Mouse (Mus musculus) hindbrain, embryonic 13.5 days (tissue): ENCODE results near the gene Spint1. TPM values are rescaled to one million over a fixed set of nuclear protein-coding genes. Genes with fewer than 3 reads are reported as not detected.
A peak's percentile ranks its signal among the peaks of the same experiment; 100 is the strongest.

Source experiments
- ATAC-seq: fragments of 200-750 bp; cut with Nextera tagmentation; 2 replicates; pipeline ENCODE4 v1.8.0; 2017; ENCODE audit warnings: moderate TSS enrichment; ENCODE audit not compliant: low FRiP score
- H3K27ac ChIP-seq: fragments of 300-500 bp; sonication (generic); 2 replicates; pipeline ENCODE4 v1.5.1; 2015; ENCODE audit warnings: inconsistent platforms, mild to moderate bottlenecking, moderate library complexity
- H3K27me3 ChIP-seq: fragments of 300-500 bp; sonication (generic); 2 replicates; pipeline ENCODE4 v1.6.1; 2015; ENCODE audit warnings: mild to moderate bottlenecking, inconsistent platforms
- H3K36me3 ChIP-seq: fragments of 300-500 bp; sonication (generic); 2 replicates; pipeline ENCODE4 v1.6.1; 2015; ENCODE audit warnings: mild to moderate bottlenecking, inconsistent platforms
- H3K4me1 ChIP-seq: fragments of 300-500 bp; sonication (generic); replicated peaks from 2 replicates; pipeline ENCODE4 v1.6.1; 2015; ENCODE audit warnings: inconsistent platforms
- H3K4me2 ChIP-seq: fragments of 300-500 bp; sonication (generic); 2 replicates; pipeline ENCODE4 v1.6.1; 2015; ENCODE audit warnings: inconsistent platforms, mild to moderate bottlenecking, moderate library complexity
- H3K4me3 ChIP-seq: fragments of 300-500 bp; sonication (generic); 2 replicates; pipeline ENCODE4 v1.5.1; 2015; ENCODE audit warnings: mild to moderate bottlenecking, inconsistent platforms
- H3K9ac ChIP-seq: fragments of 300-500 bp; sonication (generic); 2 replicates; pipeline ENCODE4 v1.6.1; 2015; ENCODE audit warnings: mild to moderate bottlenecking, inconsistent platforms
- H3K9me3 ChIP-seq: fragments of 300-500 bp; sonication (generic); 2 replicates; pipeline ENCODE4 v1.6.1; 2016; ENCODE audit warnings: inconsistent platforms
- WGBS: fragments of 180-500 bp; shearing (Covaris S2); methylation state at CpG from one replicate; pipeline ENCODE4 v1.1.7; 2015; 5-methylcytosine and 5-hydroxymethylcytosine counted together
- polyA plus RNA-seq: library from polyadenylated mRNA; unstranded; fragments of >200 nt; fragmentation: Nextera tagmentation; extraction: Ambion mirVana; gene quantifications from 2 replicates; pipeline ENCODE4 v1.2.1, GENCODE M21; 2015

Spint1 gene
- polyA plus RNA-seq, 1 experiment from 2014 or later = 0.99 TPM

DNA sequence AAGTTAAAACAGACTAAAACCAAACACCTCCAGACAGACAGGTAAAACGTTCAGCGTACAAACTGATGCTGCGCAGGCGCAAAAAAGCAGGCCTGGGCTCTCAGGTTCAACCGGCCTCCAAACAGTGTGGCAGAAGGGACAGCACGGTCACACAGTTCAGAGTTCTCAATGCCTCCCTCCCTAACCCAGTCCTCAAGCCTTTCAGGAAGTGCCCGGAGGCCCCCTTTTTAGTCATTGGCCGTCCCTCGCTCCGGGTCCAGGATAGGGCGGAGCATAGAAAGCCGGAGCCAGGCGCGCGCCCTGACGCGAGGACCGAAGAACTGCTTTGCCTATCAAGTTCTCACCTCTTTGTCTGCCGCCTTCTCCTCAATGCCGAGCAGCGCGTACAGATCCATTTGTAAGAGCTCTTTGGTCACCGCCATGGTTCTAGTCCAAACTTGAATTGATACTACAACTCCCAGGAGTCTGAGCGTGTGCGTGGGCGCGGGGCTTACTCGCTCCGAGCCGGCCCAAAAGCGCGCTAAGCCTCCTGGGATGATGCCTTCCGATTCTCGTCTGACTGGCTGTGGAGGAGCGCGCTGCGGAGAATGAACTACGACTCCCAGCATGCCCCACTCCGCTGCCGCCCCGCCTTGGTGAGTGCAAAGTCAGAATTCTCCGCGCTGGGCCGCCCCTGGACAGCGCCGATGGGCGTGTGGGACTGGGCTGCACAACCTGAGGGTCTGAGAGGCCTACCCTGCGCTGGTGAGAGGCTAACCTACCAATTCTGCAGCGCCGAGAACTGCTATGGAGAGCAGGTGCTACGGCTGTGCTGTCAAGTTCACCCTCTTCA, 28.6 kb upstream of the Spint1 start, which contains the start of the genes Zfyve19 and Dnajc17:
Gene Zfyve19 (plus strand): TSS at position 274 of the 832 bp plus-strand sequence.
Gene Dnajc17 (minus strand): TSS at position 452 of the 832 bp plus-strand sequence.
- Histone ChIP-seq H3K27ac (peak within 1 kb of the TSS; percentile 91), H3K9me3 (no peaks in the 10 kb centered on the region), H3K4me1 (peaks cover 19% of the 10 kb centered on the region), H3K27me3 (no peaks in the 10 kb centered on the region), H3K4me3 (peak within 1 kb of the TSS; percentile 76), H3K4me2 (peak within 1 kb of the TSS; percentile 74), H3K36me3 (peaks cover 33% of the 10 kb centered on the region), H3K9ac (peak within 1 kb of the TSS; percentile 84)
- WGBS = under 1% methylated on average over 51 of the region's 51 CpGs
- peak; percentile 98 for ATAC-seq

DNA sequence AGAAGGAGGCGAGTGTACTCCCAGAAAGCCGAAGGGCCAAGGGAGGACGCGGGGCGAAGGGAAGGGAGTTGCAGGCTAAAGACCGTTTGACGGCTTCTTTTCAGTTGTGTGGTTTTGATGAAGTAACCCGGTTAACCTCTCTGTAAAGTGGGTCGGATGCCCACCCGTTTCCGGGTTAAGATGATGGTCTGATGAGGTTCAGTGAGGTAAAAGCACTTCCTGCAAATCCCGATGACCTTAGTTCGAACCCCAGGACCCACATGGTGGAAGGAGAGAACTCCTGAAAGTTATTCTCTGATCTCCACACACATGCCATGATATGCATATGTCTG, 28.0 kb upstream of the Spint1 start:
- H3K4me3 ChIP-seq = peak overlapping the region; percentile 76
- peaks cover 37% of the 10 kb centered on the region for H3K36me3 ChIP-seq
- H3K9ac ChIP-seq = peak overlapping the region; percentile 84
- ATAC-seq = no peak; the same call in 1 of the 2 replicates
- 2% methylated on average over 13 of the region's 13 CpGs for WGBS
- no peaks in the 10 kb centered on the region for H3K27me3 ChIP-seq
- H3K4me2 ChIP-seq = peak overlapping the region; percentile 65
- peak overlapping the region; percentile 91 for H3K27ac ChIP-seq
- H3K9me3 ChIP-seq = no peaks in the 10 kb centered on the region
- H3K4me1 ChIP-seq = peaks cover 19% of the 10 kb centered on the region

DNA sequence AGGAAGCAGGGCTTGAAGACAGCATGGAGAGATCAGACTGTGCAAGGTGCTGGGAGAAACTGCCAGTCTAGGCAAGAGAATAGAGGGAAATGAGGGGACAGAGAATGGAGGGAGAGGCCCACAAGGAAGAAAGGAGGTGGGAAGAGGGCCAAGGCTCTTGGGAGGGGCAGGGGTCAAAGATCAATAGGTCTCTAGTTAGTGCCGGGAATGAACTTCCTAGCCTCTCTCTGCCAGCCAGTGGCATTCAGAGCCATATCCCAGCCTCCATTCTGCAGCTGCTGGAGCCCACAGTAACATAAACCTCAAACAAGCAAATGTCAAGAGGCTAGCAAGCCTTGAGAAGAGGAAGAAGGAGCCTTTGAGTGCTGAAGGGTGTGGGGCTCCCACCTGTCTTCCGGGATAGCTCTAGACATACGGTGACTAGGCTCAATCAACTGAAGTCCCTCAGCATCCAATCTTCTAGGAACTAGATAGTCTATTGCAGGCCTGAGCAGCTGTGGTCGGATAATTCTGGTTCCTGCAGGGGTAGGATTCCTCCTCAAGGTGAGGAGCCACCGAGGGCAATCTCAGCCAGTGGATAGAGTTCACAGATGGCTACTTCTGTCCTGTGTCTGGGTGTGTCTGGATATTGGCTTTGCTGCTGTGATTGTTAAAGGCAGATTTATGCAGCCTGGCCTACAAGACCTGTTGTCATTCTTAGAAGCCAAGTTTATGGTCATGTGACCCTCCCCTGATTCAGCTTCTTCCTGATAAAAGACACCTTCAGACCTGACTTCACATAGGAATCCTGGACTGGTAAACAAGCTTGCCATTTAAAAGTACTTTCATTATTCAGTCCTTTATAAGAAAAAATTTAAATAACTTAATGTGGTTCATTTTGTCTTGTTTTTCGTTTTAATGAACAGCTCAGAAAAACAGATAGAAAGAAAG, 7.1 kb upstream of the Spint1 start, which contains the start of gene Ppp1r14d:
Gene Ppp1r14d (minus strand): TSS at position 132 of the 930 bp plus-strand sequence.
- WGBS = 77% methylated on average over 6 of the region's 6 CpGs
- no peak for ATAC-seq
- Histone ChIP-seq H3K36me3 (no peaks in the 10 kb centered on the region), H3K9ac (no peak within 1 kb of the TSS), H3K27ac (no peak within 1 kb of the TSS), H3K4me2 (no peak within 1 kb of the TSS), H3K4me1 (no peaks in the 10 kb centered on the region), H3K4me3 (no peak within 1 kb of the TSS), H3K9me3 (no peaks in the 10 kb centered on the region), H3K27me3 (peaks cover 20% of the 10 kb centered on the region)

DNA sequence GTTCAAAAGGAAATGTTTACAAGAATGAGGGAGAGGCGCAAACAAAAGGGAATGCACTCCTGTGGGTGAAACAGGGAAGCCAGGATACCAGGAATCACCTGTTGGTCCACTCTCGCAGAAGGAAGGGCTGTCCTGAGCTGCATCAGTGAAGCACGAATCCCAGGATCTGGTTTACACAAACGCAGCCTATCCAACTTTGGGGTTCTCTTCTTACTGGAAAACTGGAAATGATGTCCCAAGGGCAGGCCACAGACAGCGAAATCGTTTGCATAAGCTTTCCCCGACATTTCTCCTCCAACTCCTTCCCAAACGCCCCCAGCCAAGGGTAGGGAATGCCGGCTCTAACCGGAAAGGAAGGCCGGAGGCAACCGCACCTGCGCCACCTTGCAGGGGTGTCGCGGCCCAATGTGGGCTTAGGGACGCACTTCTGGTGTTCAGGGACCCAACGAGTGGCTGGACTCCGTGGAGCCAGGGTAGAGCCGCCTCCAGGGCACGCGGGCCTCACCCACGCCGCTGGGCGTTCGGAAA, 416 bp upstream of the Spint1 start:
- Histone ChIP-seq H3K36me3 (no peaks in the 10 kb centered on the region), H3K4me2 (peak overlapping the region; percentile 68), H3K27me3 (peaks cover 80% of the 10 kb centered on the region), H3K4me1 (peaks cover 16% of the 10 kb centered on the region), H3K4me3 (peak overlapping the region; percentile 41), H3K27ac (no peak overlapping the region), H3K9me3 (no peaks in the 10 kb centered on the region), H3K9ac (peak overlapping the region; percentile 49; the same call in 1 of the 2 replicates)
- 6% methylated on average over 25 of the region's 25 CpGs for WGBS
- ATAC-seq = no peak

DNA sequence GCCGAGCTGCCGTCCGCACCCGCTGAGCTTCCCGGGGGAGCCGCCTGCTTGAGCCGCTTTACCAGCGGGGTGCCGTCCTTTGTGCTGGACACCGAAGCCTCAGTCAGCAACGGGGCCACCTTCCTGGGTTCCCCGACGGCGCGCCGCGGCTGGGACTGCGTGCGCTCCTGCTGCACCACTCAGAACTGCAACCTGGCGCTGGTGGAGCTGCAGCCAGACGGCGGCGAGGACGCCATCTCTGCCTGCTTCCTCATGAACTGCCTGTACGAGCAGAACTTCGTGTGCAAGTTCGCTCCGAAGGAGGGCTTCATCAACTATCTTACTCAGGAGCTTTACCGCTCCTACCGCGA, 684 bp downstream of the Spint1 start:
- peak overlapping the region; percentile 68 for H3K4me2 ChIP-seq
- peaks cover 80% of the 10 kb centered on the region for H3K27me3 ChIP-seq
- 2% methylated on average over 31 of the region's 31 CpGs for WGBS
- peak overlapping the region; percentile 49 for H3K9ac ChIP-seq
- no peak overlapping the region for H3K27ac ChIP-seq
- H3K4me3 ChIP-seq = peak overlapping the region; percentile 41
- H3K9me3 ChIP-seq = no peaks in the 10 kb centered on the region
- H3K4me1 ChIP-seq = peaks cover 16% of the 10 kb centered on the region
- H3K36me3 ChIP-seq = no peaks in the 10 kb centered on the region
- no peak for ATAC-seq

DNA sequence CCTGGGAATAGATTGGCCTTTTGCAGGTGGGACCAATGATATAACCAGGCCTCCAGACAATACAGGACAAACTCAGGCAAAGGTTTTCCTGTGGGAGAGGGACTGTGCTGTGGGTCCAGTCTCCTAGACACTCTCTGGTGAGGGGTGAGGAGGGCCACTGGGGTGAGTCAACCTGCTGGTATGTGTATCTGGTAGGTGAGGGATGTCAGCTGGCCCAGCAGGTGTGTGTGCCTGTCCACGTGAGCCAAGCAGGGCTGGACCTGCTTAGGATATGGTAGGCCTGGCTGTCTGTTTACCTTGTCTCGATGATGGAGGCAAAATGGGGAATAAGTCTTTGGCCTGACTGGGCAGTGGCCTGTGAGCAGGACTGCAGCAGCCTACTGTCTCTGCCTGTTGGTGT, 1.5 kb downstream of the Spint1 start:
- ATAC-seq = no peak
- peaks cover 16% of the 10 kb centered on the region for H3K4me1 ChIP-seq
- H3K4me2 ChIP-seq = no peak overlapping the region
- no peaks in the 10 kb centered on the region for H3K36me3 ChIP-seq
- H3K9ac ChIP-seq = no peak overlapping the region
- H3K27me3 ChIP-seq = peaks cover 74% of the 10 kb centered on the region
- WGBS = 76% methylated on average over 2 of the region's 2 CpGs
- H3K9me3 ChIP-seq = no peaks in the 10 kb centered on the region
- H3K27ac ChIP-seq = no peak overlapping the region
- no peak overlapping the region for H3K4me3 ChIP-seq

DNA sequence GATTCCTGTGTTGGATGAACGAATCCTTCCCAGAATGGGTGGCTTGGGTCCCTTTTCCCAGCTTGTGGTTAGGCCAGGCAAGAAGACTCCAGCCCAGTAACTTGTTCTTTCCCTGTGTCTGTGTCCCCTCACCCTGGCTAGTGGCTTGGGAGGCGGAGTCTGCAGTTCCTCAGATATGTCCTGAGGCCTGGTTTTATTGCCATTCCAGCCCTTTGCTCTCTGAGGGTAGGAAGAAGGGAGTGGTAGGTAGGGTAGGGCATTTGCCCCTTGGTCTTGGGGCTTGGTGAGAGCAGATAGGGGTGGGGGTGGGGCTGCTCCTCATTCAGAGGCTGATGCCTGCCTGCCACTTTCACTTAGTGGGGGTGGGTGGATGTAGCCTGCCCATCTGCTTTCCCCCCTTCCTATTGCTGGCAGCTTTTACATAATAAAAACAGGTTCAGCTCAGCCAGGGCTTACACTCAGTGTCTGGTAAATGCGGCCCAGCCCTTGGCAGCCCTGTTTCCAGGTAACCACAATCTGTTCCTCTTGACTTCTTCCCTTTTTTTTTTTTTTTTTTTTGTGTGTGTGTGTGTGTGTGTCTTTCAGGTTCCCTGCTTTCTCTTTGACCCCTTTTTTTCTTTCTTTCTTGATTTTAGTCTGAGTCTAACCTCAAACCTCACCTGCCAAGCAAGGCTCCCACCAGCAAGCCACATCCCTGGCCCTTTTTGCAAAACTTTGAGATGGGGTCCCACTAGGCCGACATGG, 3.1 kb downstream of the Spint1 start:
- H3K27me3 ChIP-seq = peaks cover 58% of the 10 kb centered on the region

DNA sequence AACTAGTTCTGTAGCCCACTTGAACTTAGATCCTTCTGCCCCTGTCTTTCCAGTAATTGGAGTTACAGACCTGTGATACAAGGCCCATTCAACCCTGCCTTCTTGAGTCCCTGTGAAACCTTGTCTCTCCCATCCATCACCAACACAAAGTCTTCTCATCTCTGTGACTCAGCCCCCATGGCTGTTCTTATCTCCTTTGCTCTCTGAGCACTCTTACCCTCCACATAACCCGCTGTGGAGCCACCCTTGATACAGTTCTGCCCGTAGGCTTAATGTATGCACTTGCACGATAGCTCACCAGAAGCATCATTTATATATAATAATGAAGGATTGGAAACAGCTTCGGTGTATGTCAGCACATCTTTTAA, 3.6 kb downstream of the Spint1 start:
- Histone ChIP-seq H3K9ac (no peak overlapping the region; the same call in 1 of the 2 replicates), H3K4me1 (peaks cover 16% of the 10 kb centered on the region), H3K27ac (no peak overlapping the region), H3K4me3 (no peak overlapping the region), H3K9me3 (no peaks in the 10 kb centered on the region), H3K4me2 (no peak overlapping the region), H3K36me3 (no peaks in the 10 kb centered on the region), H3K27me3 (peaks cover 53% of the 10 kb centered on the region)
- no peak for ATAC-seq
- WGBS = 94% methylated on average over 4 of the region's 4 CpGs

More for the DNA sequence above, 3.1 kb downstream of the Spint1 start:
- no peak overlapping the region for H3K4me3 ChIP-seq
- H3K36me3 ChIP-seq = no peaks in the 10 kb centered on the region
- no peak overlapping the region; the same call in 1 of the 2 replicates for H3K9ac ChIP-seq
- WGBS = 70% methylated on average over 4 of the region's 4 CpGs
- H3K27ac ChIP-seq = no peak overlapping the region
- no peak for ATAC-seq
- H3K4me1 ChIP-seq = peaks cover 16% of the 10 kb centered on the region
- no peaks in the 10 kb centered on the region for H3K9me3 ChIP-seq
- H3K4me2 ChIP-seq = no peak overlapping the region

DNA sequence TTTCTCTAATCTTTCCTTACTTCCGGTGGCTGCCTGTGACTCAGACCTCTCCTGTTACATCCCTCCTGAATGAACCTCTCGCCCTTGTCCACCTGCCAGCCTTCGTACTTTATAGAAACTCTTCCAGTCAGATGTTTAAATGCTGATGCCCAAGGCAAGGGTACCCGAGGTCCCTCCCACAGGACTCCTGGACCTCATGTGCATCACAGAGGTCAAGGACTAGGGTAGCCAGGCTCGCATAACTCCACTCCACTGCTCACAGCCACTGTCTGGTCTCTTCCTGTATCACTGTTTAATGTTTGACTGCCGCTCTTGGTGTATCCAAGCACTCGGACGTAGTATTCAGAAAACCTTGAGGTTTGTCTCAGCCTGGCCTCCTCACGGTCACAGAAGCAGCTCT, 5.4 kb downstream of the Spint1 start:
- no peaks in the 10 kb centered on the region for H3K36me3 ChIP-seq
- H3K9ac ChIP-seq = no peak overlapping the region
- ATAC-seq = no peak
- 84% methylated on average over 9 of the region's 9 CpGs for WGBS
- no peak overlapping the region for H3K4me2 ChIP-seq
- H3K4me3 ChIP-seq = no peak overlapping the region
- H3K27ac ChIP-seq = no peak overlapping the region
- peaks cover 35% of the 10 kb centered on the region for H3K27me3 ChIP-seq
- no peaks in the 10 kb centered on the region for H3K9me3 ChIP-seq
- H3K4me1 ChIP-seq = peaks cover 7% of the 10 kb centered on the region

DNA sequence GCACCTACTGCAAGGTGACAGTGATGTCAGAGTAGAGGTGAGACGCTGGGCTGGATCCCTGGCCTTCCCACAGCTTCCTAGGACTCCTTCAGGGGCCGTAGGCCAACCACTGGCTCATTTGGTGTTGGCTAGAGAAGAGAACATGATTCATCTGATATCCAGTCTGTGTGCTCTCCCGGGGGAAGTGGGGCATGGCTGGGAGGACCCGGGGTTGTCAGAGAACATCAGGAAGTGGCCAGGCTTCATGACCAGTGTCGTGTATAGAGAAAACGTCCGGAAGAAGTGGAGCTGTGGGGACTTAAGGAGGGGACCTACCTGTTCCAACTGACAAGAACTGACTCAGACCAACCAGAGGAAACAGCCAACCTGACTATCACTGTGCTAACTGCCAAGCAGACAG, 8.1 kb downstream of the Spint1 start:
- Histone ChIP-seq H3K4me3 (no peak overlapping the region), H3K27ac (no peak overlapping the region), H3K27me3 (peaks cover 16% of the 10 kb centered on the region), H3K36me3 (no peaks in the 10 kb centered on the region), H3K4me2 (no peak overlapping the region), H3K4me1 (no peaks in the 10 kb centered on the region), H3K9me3 (no peaks in the 10 kb centered on the region), H3K9ac (no peak overlapping the region)
- no peak for ATAC-seq
- 90% methylated on average over 7 of the region's 7 CpGs for WGBS

DNA sequence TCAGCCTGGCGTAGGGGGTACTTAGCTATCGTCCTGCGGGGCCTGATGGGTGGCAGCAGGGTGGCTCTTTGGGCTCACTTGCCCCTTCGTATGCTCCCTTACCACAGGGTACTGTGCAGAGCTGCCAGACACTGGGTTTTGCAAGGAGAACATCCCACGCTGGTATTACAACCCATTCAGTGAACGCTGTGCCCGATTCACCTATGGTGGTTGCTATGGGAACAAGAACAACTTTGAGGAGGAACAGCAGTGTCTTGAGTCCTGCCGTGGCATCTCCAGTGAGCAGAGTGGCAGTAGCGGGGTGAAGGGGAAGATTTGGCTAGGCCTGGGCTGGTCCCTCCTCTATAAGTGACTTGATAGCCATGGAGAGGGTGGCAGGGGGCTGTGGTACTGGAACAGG, 10.7 kb downstream of the Spint1 start:
- ATAC-seq = no peak
- H3K27me3 ChIP-seq = peaks cover 17% of the 10 kb centered on the region; the same call in 1 of the 2 replicates
- H3K4me2 ChIP-seq = no peak overlapping the region
- H3K36me3 ChIP-seq = no peaks in the 10 kb centered on the region
- WGBS = 85% methylated on average over 9 of the region's 9 CpGs
- H3K27ac ChIP-seq = no peak overlapping the region
- no peak overlapping the region for H3K4me3 ChIP-seq
- H3K9me3 ChIP-seq = no peaks in the 10 kb centered on the region
- H3K4me1 ChIP-seq = 0 out of 2 replicates have a peak, but pooled peaks cover 5% of the 10 kb centered on the region
- H3K9ac ChIP-seq = no peak overlapping the region
